Mouse (Mus musculus) neural tube, embryonic 15.5 days (tissue): Measurements from ENCODE around the gene Hnrnpa2b1. TPM values are rescaled to one million over a fixed set of nuclear protein-coding genes. Genes with fewer than 3 reads are reported as not detected.

ENCODE experiments used
- ATAC-seq: fragments of 200-750 bp; cut with Nextera tagmentation; 2 replicates; pipeline ENCODE4 v1.8.0; 2017; ENCODE audit warnings: mild to moderate bottlenecking, moderate TSS enrichment, moderate library complexity; ENCODE audit not compliant: low FRiP score
- H3K27ac ChIP-seq: fragments of 300-500 bp; sonication (generic); replicated peaks from 2 replicates; pipeline ENCODE4 v1.5.1; 2015; ENCODE audit warnings: mild to moderate bottlenecking, inconsistent platforms
- H3K27me3 ChIP-seq: fragments of 300-500 bp; sonication (generic); replicated peaks from 2 replicates; pipeline ENCODE4 v1.6.1; 2015; ENCODE audit warnings: inconsistent platforms
- H3K36me3 ChIP-seq: fragments of 300-500 bp; sonication (generic); 2 replicates; pipeline ENCODE4 v1.6.1; 2015; ENCODE audit warnings: inconsistent platforms
- H3K4me1 ChIP-seq: fragments of 300-500 bp; sonication (generic); 2 replicates; pipeline ENCODE4 v1.6.1; 2015; ENCODE audit warnings: inconsistent platforms
- H3K4me2 ChIP-seq: fragments of 300-500 bp; sonication (generic); 2 replicates; pipeline ENCODE4 v1.6.1; 2015; ENCODE audit warnings: inconsistent platforms, mild to moderate bottlenecking, moderate library complexity
- H3K4me3 ChIP-seq: fragments of 300-500 bp; sonication (generic); replicated peaks from 2 replicates; pipeline ENCODE4 v1.5.1; 2015; ENCODE audit warnings: mild to moderate bottlenecking, inconsistent platforms
- H3K9ac ChIP-seq: fragments of 300-500 bp; sonication (generic); replicated peaks from 2 replicates; pipeline ENCODE4 v1.6.1; 2015; ENCODE audit warnings: mild to moderate bottlenecking, inconsistent platforms
- H3K9me3 ChIP-seq: fragments of 300-500 bp; sonication (generic); replicated peaks from 2 replicates; pipeline ENCODE4 v1.6.1; 2016; ENCODE audit warnings: inconsistent platforms
- WGBS: fragments of 180-500 bp; shearing (Covaris S2); methylation state at CpG from one replicate; pipeline ENCODE4 v1.1.7; 2015; ENCODE audit warnings: mixed read lengths; 5-methylcytosine and 5-hydroxymethylcytosine counted together
- polyA plus RNA-seq: library from polyadenylated mRNA; unstranded; fragments of >200 nt; fragmentation: Nextera tagmentation; extraction: Ambion mirVana; gene quantifications from 2 replicates; pipeline ENCODE4 v1.2.1, GENCODE M21; 2015

Gene Hnrnpa2b1
- polyA plus RNA-seq, 1 experiment from 2014 or later: 1,222 TPM

GRCm38 (mm10) chr6:51438826-51439330 is 30.8 kb downstream of the Hnrnpa2b1 start:
- H3K4me1 ChIP-seq: peaks cover 9% of the 10 kb centered on the region
- H3K9ac ChIP-seq: no peak overlapping the region
- peaks cover 12% of the 10 kb centered on the region; the same call in 1 of the 2 replicates for H3K27me3 ChIP-seq
- no peak overlapping the region for H3K4me3 ChIP-seq
- no peaks in the 10 kb centered on the region for H3K9me3 ChIP-seq
- WGBS: 79% methylated on average over 9 of the region's 9 CpGs
- H3K4me2 ChIP-seq: no peak overlapping the region
- no peaks in the 10 kb centered on the region for H3K36me3 ChIP-seq
- ATAC-seq: no peak
- H3K27ac ChIP-seq: no peak overlapping the region

- ATAC-seq: no peak
- Histone ChIP-seq H3K4me1 (peaks cover 20% of the 10 kb centered on the region), H3K4me3 (no peak overlapping the region), H3K9me3 (no peaks in the 10 kb centered on the region), H3K4me2 (no peak overlapping the region), H3K27me3 (peaks cover 22% of the 10 kb centered on the region), H3K9ac (no peak overlapping the region), H3K36me3 (no peaks in the 10 kb centered on the region), H3K27ac (no peak overlapping the region)
- WGBS: 81% methylated on average over 4 of the region's 4 CpGs
These were observed 32.0 kb downstream of the Hnrnpa2b1 start for GRCm38 (mm10) chr6:51437665-51438064.

- H3K9ac ChIP-seq: no peak overlapping the region
- ATAC-seq: no peak
These were observed 35.4 kb downstream of the Hnrnpa2b1 start for GRCm38 (mm10) chr6:51434270-51434669.

GRCm38 (mm10) chr6:51432535-51433397 is 36.9 kb downstream of the Hnrnpa2b1 start, which contains the start of gene Nfe2l3:
TSS of gene Nfe2l3 (plus strand) at chr6:51432670.
- Histone ChIP-seq H3K27ac (no peak within 1 kb of the TSS), H3K4me2 (peak within 1 kb of the TSS; percentile 91), H3K9ac (peak within 1 kb of the TSS; percentile 57), H3K4me3 (peak within 1 kb of the TSS; percentile 55), H3K36me3 (no peaks in the 10 kb centered on the region), H3K4me1 (peaks cover 25% of the 10 kb centered on the region), H3K27me3 (peaks cover 35% of the 10 kb centered on the region), H3K9me3 (no peaks in the 10 kb centered on the region)
- under 1% methylated on average over 74 of the region's 74 CpGs for WGBS
- ATAC-seq: peak; percentile 82

More at GRCm38 (mm10) chr6:51434270-51434669, 35.4 kb downstream of the Hnrnpa2b1 start:
- Histone ChIP-seq H3K4me3 (peak overlapping the region; percentile 55; the same call in 1 of the 2 replicates), H3K4me2 (peak overlapping the region; percentile 91), H3K27me3 (peaks cover 35% of the 10 kb centered on the region), H3K9me3 (no peaks in the 10 kb centered on the region), H3K27ac (no peak overlapping the region), H3K4me1 (peaks cover 25% of the 10 kb centered on the region), H3K36me3 (no peaks in the 10 kb centered on the region)
- WGBS: 30% methylated on average over 7 of the region's 7 CpGs

- 86% methylated on average over 2 of the region's 2 CpGs for WGBS
These were observed 45.2 kb downstream of the Hnrnpa2b1 start for GRCm38 (mm10) chr6:51424537-51424936.

GRCm38 (mm10) chr6:51423466-51424122 is 46.1 kb downstream of the Hnrnpa2b1 start:
- 51% methylated on average over 11 of the region's 11 CpGs for WGBS
- no peak overlapping the region for H3K4me2 ChIP-seq
- ATAC-seq: no peak
- no peaks in the 10 kb centered on the region for H3K9me3 ChIP-seq
- no peak overlapping the region for H3K9ac ChIP-seq
- H3K36me3 ChIP-seq: no peaks in the 10 kb centered on the region
- no peak overlapping the region for H3K27ac ChIP-seq
- H3K4me3 ChIP-seq: no peak overlapping the region
- H3K27me3 ChIP-seq: no peaks in the 10 kb centered on the region
- H3K4me1 ChIP-seq: no peaks in the 10 kb centered on the region

More at GRCm38 (mm10) chr6:51424537-51424936, 45.2 kb downstream of the Hnrnpa2b1 start:
- no peaks in the 10 kb centered on the region for H3K4me1 ChIP-seq
- no peak overlapping the region for H3K4me3 ChIP-seq
- no peaks in the 10 kb centered on the region for H3K36me3 ChIP-seq
- H3K27me3 ChIP-seq: no peaks in the 10 kb centered on the region
- no peak overlapping the region for H3K27ac ChIP-seq
- ATAC-seq: no peak
- no peaks in the 10 kb centered on the region for H3K9me3 ChIP-seq
- no peak overlapping the region for H3K4me2 ChIP-seq
- H3K9ac ChIP-seq: no peak overlapping the region

GRCm38 (mm10) chr6:51417306-51417936 is 52.3 kb downstream of the Hnrnpa2b1 start:
- Histone ChIP-seq H3K4me3 (no peak overlapping the region), H3K36me3 (no peaks in the 10 kb centered on the region), H3K4me2 (no peak overlapping the region), H3K4me1 (no peaks in the 10 kb centered on the region), H3K27me3 (no peaks in the 10 kb centered on the region), H3K27ac (no peak overlapping the region), H3K9me3 (no peaks in the 10 kb centered on the region), H3K9ac (no peak overlapping the region)
- 85% methylated on average over 4 of the region's 4 CpGs for WGBS
- ATAC-seq: no peak

GRCm38 (mm10) chr6:51416433-51416832 is 53.3 kb downstream of the Hnrnpa2b1 start:
- H3K4me3 ChIP-seq: no peak overlapping the region
- no peak overlapping the region for H3K27ac ChIP-seq
- no peaks in the 10 kb centered on the region for H3K4me1 ChIP-seq
- no peaks in the 10 kb centered on the region for H3K9me3 ChIP-seq
- no peaks in the 10 kb centered on the region for H3K36me3 ChIP-seq
- WGBS: 61% methylated on average over 1 of the region's 1 CpGs
- no peak overlapping the region for H3K9ac ChIP-seq
- H3K27me3 ChIP-seq: no peaks in the 10 kb centered on the region
- no peak for ATAC-seq
- no peak overlapping the region for H3K4me2 ChIP-seq

Other genes starting within 250 kb of the Hnrnpa2b1 start
- gene Nfe2l3, start 37.2 kb downstream of the Hnrnpa2b1 start, polyA plus RNA-seq: 4.2 and 5.9 TPM in 2 replicates
- gene Cbx3, start 466 bp upstream of the Hnrnpa2b1 start, polyA plus RNA-seq: 310 and 354 TPM in 2 replicates
- 55.6 and 63.4 TPM in 2 replicates for gene Snx10, start 54.0 kb upstream of the Hnrnpa2b1 start, polyA plus RNA-seq